Mouse (Mus musculus) limb, embryonic 11.5 days (tissue): ENCODE data around the gene Rufy1. TPM values are rescaled to one million over a fixed set of nuclear protein-coding genes. Genes with fewer than 3 reads are reported as not detected.
A peak's percentile ranks its signal among the peaks of the same experiment; 100 is the strongest.

ENCODE experiments used
- microRNA counts: library from miRNA; unstranded; fragments of <30 nt; microRNA quantifications from one replicate; lab custom pipeline; 2016
- microRNA-seq: library from miRNA; unstranded; fragments of <30 nt; microRNA quantifications from one replicate; pipeline ENCODE4, GENCODE M21; 2016
- polyA plus RNA-seq: library from polyadenylated mRNA; unstranded; fragments of >200 nt; fragmentation: Nextera tagmentation; extraction: Ambion mirVana; gene quantifications from 2 replicates; pipeline ENCODE4 v1.2.1, GENCODE M21; 2014

The Rufy1 gene
- polyA plus RNA-seq, 1 experiment from 2014 or later: 28.1 TPM

MicroRNA genes within 50 kb of the gene (microRNA counts, 519-probe panel; counts per million panel counts)
- 4,011 counts per million, percentile 58 among the panel's probes with 10 or more counts for microRNA mmu-miR-804 (lab: Ali Mortazavi, UCI)

Small RNAs within 50 kb of the gene (microRNA-seq; reads per million reads assigned to microRNA genes)
- not detected for gene Mir804

Other genes with a start within 250 kb of the Rufy1 start
- gene Sqstm1, start 220.3 kb downstream of the Rufy1 start, polyA plus RNA-seq: 133 and 136 TPM in 2 replicates
- gene Mgat4b, start 220.2 kb downstream of the Rufy1 start, polyA plus RNA-seq: 18.4 and 22.1 TPM in 2 replicates
- 0.57 TPM in 1 of 2 replicates, not detected in the other for gene Ltc4s, start 192.5 kb downstream of the Rufy1 start, polyA plus RNA-seq
- 14.4 and 14.6 TPM in 2 replicates for gene Maml1, start 138.8 kb downstream of the Rufy1 start, polyA plus RNA-seq
- gene Canx, start 105.5 kb downstream of the Rufy1 start, polyA plus RNA-seq: 242 and 250 TPM in 2 replicates
- 0.28 TPM in 1 of 2 replicates, not detected in the other for gene Cby3, start 76.7 kb downstream of the Rufy1 start, polyA plus RNA-seq
- gene Hnrnph1, start 54.1 kb downstream of the Rufy1 start, polyA plus RNA-seq: 809 and 820 TPM in 2 replicates
- 0.61 and 1.0 TPM in 2 replicates for gene Adamts2, start 171.0 kb upstream of the Rufy1 start, polyA plus RNA-seq